Mouse (Mus musculus): ENCODE data around the gene Cd276.

DNA sequence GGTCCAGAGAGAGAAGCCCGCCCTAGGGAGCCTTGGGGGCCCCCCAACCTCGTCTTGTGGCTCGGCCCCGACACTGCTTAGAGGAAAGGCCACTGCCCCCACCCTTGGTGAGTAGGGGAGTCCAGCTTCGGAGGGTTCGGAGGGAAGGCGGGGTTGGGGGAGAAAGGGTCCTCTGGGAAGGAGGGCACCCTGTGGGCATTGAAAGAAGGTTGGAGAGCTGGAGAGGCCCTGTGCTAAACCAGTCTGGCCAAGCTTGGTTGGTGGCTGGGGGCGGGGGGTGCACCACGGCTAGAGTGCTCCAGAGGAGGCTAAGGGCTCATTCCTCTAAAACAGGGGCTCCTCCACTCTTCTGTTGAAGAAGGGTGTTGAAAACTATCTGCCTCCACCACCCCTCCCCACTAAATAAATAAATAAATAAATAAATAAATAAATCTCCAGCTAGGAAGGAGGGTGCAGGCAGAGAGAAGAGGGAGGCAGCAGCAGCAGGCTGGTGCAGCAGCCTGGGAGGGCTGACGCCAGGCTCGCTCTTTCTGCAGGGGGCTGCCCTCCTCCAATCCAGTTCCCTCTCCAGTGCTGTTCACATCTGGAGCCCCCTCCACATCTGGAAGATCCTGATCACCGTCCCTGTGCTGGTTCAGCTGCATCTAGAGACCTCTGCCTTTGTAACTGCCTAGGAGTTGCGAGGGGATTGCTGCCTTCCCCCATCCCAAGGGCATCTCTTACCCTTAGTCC is 65.9 kb downstream of the Cd276 start:
- no peak for TF ChIP-seq CTCF (IDR thresholded peaks at IDR 0.05; ENCODE audit: low read depth, low read length)
- no peak for TF ChIP-seq POLR2A (IDR thresholded peaks at IDR 0.05; ENCODE audit: borderline replicate concordance, low read depth, low read length)
